Mouse (Mus musculus) 416B (cell line): ENCODE results near the gene Spata4.
A peak's percentile ranks its signal among the peaks of the same experiment; 100 is the strongest.
"Not testable (repeated sequence)": the region's sequence is repeated elsewhere in the genome, so short reads cannot be mapped to it uniquely, and the experiment has no call there.

ENCODE experiments used
- DNase-seq: peaks from one replicate; pipeline ENCODE4 v3.0.0; 2011; ENCODE audit warnings: low read depth

Spata4 gene

GRCm38 (mm10) chr8:54600671-54601251 lies at the start of gene Spata4:
Gene Spata4, plus strand, starts transcription at chr8:54600781.
- no peak for DNase-seq

DNA sequence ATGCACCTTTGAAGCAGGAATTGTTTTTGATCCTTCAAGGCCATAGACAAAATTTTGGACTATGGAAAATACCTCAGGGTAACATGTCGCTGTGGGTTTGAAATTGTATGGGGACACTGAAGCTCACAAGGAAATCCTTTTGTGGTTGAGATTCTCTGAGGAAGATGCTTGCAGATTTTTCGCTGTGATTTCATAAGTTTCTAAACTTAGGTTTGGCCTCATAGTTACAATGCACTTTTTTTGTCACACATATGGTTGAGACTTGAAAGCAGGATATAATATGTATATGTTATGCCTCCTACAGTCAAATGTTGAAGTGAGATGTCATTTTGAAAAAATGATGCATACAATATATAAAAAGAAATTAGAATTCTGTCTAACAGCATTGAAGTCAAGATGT lies 45.7 kb upstream of the Spata4 start:
- no peak for DNase-seq

GRCm38 (mm10) chr8:54562137-54562536 lies 38.4 kb upstream of the Spata4 start:
- DNase-seq = peak; percentile 38

- no peak for DNase-seq
Measured at GRCm38 (mm10) chr8:54565181-54565580, 35.4 kb upstream of the Spata4 start.

- peak; percentile 62 for DNase-seq
Measured at GRCm38 (mm10) chr8:54565603-54566260, 34.8 kb upstream of the Spata4 start.

GRCm38 (mm10) chr8:54567168-54567567 lies 33.4 kb upstream of the Spata4 start:
- no peak for DNase-seq

- no peak for DNase-seq
Measured at GRCm38 (mm10) chr8:54570618-54571609, 29.7 kb upstream of the Spata4 start.

DNA sequence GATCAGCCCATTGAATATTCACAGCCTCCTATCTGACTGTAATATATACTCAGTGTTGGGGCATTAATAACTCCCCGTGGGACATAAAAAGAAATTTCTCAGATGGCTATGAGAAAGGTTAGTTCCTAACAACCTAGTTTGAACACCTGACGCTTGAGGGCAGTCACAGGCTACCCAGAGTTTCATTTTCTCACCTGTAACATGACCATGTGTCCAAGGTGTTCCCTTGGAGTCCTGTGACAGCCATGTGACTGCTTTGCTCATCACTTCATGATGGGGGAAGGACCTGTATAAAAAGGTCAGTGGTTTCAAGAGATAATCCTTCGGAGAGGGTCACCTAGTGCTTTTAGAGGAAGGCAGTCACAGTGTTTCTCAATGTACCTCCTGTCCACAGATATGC lies 19.1 kb upstream of the Spata4 start:
- DNase-seq = no peak

DNA sequence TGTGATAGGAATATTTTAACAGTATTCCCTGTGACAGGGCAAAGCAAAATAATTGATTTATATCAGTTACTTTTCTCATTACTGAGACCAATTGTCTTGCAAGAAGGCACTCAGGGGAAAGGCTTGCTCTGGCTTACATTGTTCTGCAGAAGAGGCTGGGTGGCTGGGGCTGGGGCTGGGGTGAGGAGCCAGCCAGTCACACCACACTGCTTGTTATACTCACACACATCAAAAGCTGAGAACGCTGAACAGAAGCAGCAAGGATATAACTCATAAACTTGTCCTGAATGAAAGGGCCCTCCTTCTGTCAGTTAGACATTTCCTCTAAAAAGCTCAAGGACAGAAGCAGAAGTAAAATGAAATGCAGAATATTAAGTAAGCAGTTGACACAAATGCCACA lies 17.7 kb upstream of the Spata4 start:
- DNase-seq = no peak

DNA sequence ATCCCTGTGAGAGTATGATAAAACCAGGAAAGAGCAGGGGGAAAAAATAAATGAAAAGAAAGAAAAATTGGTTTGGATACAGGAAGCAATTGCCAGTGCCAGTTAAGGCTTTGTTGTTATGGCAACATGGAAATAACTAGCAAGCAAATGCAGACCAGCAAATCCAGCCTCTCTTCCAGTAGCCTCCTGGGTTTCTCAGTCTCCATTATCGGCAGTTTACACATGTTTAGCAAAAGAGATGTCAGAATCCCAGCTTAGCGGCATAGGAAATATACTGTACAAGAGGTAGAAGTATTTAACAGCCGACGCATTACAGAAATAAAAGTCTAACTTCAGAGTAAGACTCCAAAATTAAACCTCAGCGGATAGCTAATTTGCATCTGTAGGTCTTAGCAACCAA lies 5.9 kb upstream of the Spata4 start:
- DNase-seq = no peak

GRCm38 (mm10) chr8:54596051-54596450 lies 4.5 kb upstream of the Spata4 start:
- DNase-seq = no peak

GRCm38 (mm10) chr8:54596940-54597339 lies 3.6 kb upstream of the Spata4 start:
- no peak for DNase-seq

DNA sequence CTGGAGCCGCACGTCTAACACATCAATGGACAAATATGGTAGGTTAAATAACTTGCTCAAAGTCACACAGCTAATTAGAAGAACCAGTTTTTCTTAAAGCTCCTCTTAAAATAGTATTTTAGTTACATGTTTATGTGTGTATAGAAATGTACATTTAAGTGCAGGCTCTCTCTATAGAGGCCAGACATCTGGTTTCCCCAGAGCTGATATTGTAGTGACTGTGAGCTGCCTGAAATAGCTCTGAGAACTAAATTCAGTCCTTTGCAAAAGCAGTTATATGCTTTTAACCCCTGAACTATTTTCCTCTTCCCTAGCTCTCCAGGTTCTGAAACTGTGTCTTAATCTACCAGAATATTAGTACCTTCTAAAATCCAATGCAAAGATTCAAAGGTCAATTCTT lies 3.2 kb upstream of the Spata4 start:
- DNase-seq = no peak

GRCm38 (mm10) chr8:54603440-54603839 lies 2.9 kb downstream of the Spata4 start:
- DNase-seq = peak; percentile 71

GRCm38 (mm10) chr8:54609336-54609735 lies 8.8 kb downstream of the Spata4 start:
- peak; percentile 4 for DNase-seq

- DNase-seq = no peak
Measured at GRCm38 (mm10) chr8:54610238-54610637, 9.7 kb downstream of the Spata4 start.

GRCm38 (mm10) chr8:54616710-54617109 lies 16.1 kb downstream of the Spata4 start:
- DNase-seq = not testable (repeated sequence)

DNA sequence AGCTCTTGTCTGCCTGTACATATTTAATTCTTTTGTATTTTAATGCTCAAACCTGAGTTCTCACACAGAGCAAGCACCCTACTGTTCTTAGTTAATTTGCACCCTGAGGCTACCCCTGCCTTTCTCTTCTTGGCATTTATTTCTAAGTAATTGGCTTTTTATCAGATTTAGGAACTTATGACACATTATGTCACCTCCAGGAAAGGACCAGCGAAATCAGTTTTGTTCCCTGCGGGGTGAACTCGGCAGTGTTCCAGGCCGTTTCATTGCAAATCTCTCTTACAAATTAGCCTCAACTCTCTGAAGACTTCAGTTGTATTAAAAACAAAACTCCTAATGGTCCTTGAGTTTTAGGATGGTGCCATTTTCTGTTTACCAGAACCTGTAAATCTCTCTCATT lies 38.1 kb downstream of the Spata4 start:
- DNase-seq = no peak
